Mouse (Mus musculus) kidney, embryonic 14.5 days (tissue): ENCODE data around the gene H2-DMb2. TPM values are rescaled to one million over a fixed set of nuclear protein-coding genes. Genes with fewer than 3 reads are reported as not detected.

Experiments
- ATAC-seq: fragments of 200-750 bp; cut with Nextera tagmentation; 2 replicates; pipeline ENCODE4 v1.8.0; 2017; ENCODE audit warnings: moderate number of reproducible peaks, mild to moderate bottlenecking, moderate TSS enrichment, moderate library complexity; ENCODE audit not compliant: low FRiP score, low TSS enrichment
- H3K27ac ChIP-seq: fragments of 300-500 bp; sonication (generic); 2 replicates; pipeline ENCODE4 v1.5.1; 2014; ENCODE audit warnings: low read depth, mild to moderate bottlenecking, low read length, moderate library complexity, mixed read lengths
- H3K27me3 ChIP-seq: fragments of 300-500 bp; sonication (generic); 2 replicates; pipeline ENCODE4 v1.6.1; 2014; ENCODE audit warnings: mild to moderate bottlenecking, low read length; ENCODE audit not compliant: control insufficient read depth, insufficient read depth
- H3K36me3 ChIP-seq: fragments of 300-500 bp; sonication (generic); 2 replicates; pipeline ENCODE4 v1.6.1; 2014; ENCODE audit warnings: low read length, mixed read lengths; ENCODE audit not compliant: control insufficient read depth, insufficient read depth
- H3K4me1 ChIP-seq: fragments of 300-500 bp; sonication (generic); 2 replicates; pipeline ENCODE4 v1.6.1; 2014; ENCODE audit warnings: low read length, mixed read lengths; ENCODE audit not compliant: control insufficient read depth, insufficient read depth
- H3K4me2 ChIP-seq: fragments of 300-500 bp; sonication (generic); replicated peaks from 2 replicates; pipeline ENCODE4 v1.6.1; 2014; ENCODE audit warnings: low read depth, mild to moderate bottlenecking, low read length
- H3K4me3 ChIP-seq: fragments of 300-500 bp; sonication (generic); 2 replicates; pipeline ENCODE4 v1.5.1; 2014; ENCODE audit warnings: mild to moderate bottlenecking, low read length
- H3K9ac ChIP-seq: fragments of 300-500 bp; sonication (generic); 2 replicates; pipeline ENCODE4 v1.6.1; 2014; ENCODE audit warnings: low read depth, mild to moderate bottlenecking, low read length, moderate library complexity
- H3K9me3 ChIP-seq: fragments of 300-500 bp; sonication (generic); 2 replicates; pipeline ENCODE4 v1.6.1; 2016; ENCODE audit warnings: low read length; ENCODE audit not compliant: control insufficient read depth
- WGBS: fragments of 180-500 bp; shearing (Covaris S2); extraction: QIAGEN DNeasy Blood & Tissue Kit; methylation state at CpG from one replicate; pipeline ENCODE4 v1.1.7; 2014; 5-methylcytosine and 5-hydroxymethylcytosine counted together
- polyA plus RNA-seq: library from polyadenylated mRNA; unstranded; fragments of >200 nt; fragmentation: Nextera tagmentation; extraction: Ambion mirVana; gene quantifications from 2 replicates; pipeline ENCODE4 v1.2.1, GENCODE M21; 2014

Gene H2-DMb2
- polyA plus RNA-seq, 1 experiment from 2014 or later: 21.9 TPM

DNA sequence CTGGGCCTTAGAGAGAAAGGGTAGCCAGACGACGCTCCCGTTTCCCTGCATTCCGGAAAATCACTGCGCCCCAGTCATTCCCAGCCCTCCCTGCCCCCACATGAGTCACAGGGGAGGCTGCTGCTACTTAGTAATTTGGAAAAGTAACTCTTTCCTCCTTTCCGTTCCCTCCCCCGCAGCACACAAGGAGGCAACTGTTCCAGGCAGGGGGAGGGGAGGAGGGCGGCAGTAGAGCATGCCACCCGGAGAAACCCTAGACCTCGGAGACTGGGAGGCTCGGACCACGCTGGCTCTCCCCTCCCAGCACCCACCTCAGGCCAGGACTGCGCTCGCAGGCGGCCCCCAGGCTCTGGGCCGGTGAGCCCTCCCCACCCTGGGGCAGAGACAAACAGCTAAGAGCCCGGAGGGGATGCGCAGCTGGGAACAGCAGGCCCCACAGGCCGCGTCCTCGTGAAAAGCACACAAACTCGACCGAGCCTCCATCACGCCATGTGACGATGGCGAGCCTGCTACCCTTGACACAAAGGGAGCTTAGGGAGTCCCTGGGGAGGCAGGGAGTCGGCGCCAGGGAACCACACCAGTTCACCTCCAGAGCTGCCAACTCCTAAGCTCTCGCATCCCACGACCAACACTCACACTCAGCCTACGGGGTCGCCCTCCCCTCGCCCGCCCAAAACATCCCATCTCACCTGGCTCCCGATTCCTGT, 21.8 kb upstream of the H2-DMb2 start:
- Histone ChIP-seq H3K4me1 (peaks cover 11% of the 10 kb centered on the region; the same call in 1 of the 2 replicates), H3K9ac (peak overlapping the region; percentile 98), H3K27me3 (no peaks in the 10 kb centered on the region), H3K4me3 (peak overlapping the region; percentile 92), H3K36me3 (peaks cover 27% of the 10 kb centered on the region), H3K9me3 (no peaks in the 10 kb centered on the region), H3K4me2 (peak overlapping the region; percentile 99), H3K27ac (peak overlapping the region; percentile 100)
- ATAC-seq: peak; percentile 63
- under 1% methylated on average over 28 of the region's 35 CpGs for WGBS

GRCm38 (mm10) chr17:34121879-34122187, 21.3 kb upstream of the H2-DMb2 start:
- Histone ChIP-seq H3K27me3 (no peaks in the 10 kb centered on the region), H3K36me3 (peaks cover 21% of the 10 kb centered on the region), H3K4me1 (peaks cover 8% of the 10 kb centered on the region; the same call in 1 of the 2 replicates), H3K4me3 (peak overlapping the region; percentile 92), H3K27ac (peak overlapping the region; percentile 100), H3K9me3 (no peaks in the 10 kb centered on the region), H3K9ac (peak overlapping the region; percentile 98), H3K4me2 (peak overlapping the region; percentile 99)
- no peak; the same call in 1 of the 2 replicates for ATAC-seq
- WGBS: 2% methylated on average over 7 of the region's 10 CpGs

- ATAC-seq: peak; percentile 50
- peak within 1 kb of the TSS; percentile 92 for H3K4me3 ChIP-seq
- no peaks in the 10 kb centered on the region for H3K9me3 ChIP-seq
- peaks cover 6% of the 10 kb centered on the region; the same call in 1 of the 2 replicates for H3K4me1 ChIP-seq
- peak within 1 kb of the TSS; percentile 99 for H3K4me2 ChIP-seq
- H3K36me3 ChIP-seq: peaks cover 16% of the 10 kb centered on the region
- no peaks in the 10 kb centered on the region for H3K27me3 ChIP-seq
- H3K27ac ChIP-seq: peak within 1 kb of the TSS; percentile 100
- H3K9ac ChIP-seq: peak within 1 kb of the TSS; percentile 98
- WGBS: under 1% methylated on average over 66 of the region's 75 CpGs
Observed at GRCm38 (mm10) chr17:34122188-34122984, 20.7 kb upstream of the H2-DMb2 start, which contains the start of gene Brd2. Gene Brd2 (minus strand): TSS chr17:34122634.

GRCm38 (mm10) chr17:34123111-34123510, 20.0 kb upstream of the H2-DMb2 start:
- H3K4me3 ChIP-seq: peak overlapping the region; percentile 92
- H3K36me3 ChIP-seq: peaks cover 9% of the 10 kb centered on the region; the same call in 1 of the 2 replicates
- ATAC-seq: no peak
- peak overlapping the region; percentile 98 for H3K9ac ChIP-seq
- no peaks in the 10 kb centered on the region for H3K27me3 ChIP-seq
- 2% methylated on average over 7 of the region's 7 CpGs for WGBS
- H3K27ac ChIP-seq: peak overlapping the region; percentile 100
- no peaks in the 10 kb centered on the region for H3K9me3 ChIP-seq
- peaks cover 13% of the 10 kb centered on the region for H3K4me1 ChIP-seq
- peak overlapping the region; percentile 99 for H3K4me2 ChIP-seq

DNA sequence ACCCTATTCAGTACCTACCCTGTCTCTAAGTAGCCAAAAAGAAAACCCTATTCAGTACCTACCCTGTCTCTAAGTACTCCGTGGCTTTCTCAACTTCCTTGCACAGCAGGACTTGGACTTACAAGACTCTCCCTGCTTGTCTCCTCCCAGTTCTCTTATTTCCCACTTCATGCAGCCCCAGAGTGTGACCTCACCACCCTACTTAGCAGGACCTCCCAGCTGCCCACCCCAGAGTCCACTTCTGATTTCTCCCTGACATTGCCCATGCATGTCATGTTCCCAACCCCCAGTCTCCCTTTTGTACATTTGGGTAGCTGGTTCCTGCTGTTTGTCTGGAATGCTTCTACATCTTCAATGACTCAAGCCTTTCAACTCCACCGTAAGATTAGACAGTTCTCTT, 19.6 kb upstream of the H2-DMb2 start:
- WGBS: 5% methylated on average over 2 of the region's 2 CpGs

DNA sequence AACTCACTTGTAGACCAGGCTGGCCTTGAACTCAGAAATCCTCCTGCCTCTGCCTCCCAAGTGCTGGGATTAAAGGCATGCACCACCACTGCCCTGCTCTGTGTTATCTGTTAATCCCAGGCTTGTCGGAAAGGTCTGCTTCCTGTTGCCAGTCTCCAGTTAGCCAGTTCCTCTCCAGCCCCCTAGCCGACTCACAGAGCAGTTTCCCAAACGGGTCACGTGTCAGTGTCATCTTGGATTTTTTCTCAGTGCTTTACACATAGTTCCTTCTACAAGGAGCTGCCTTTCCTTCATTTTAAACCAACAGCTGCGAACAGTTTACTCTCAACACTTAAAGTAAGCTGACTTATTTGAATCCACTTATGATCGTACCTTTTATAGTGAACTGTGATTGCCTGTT, 18.5 kb upstream of the H2-DMb2 start:
- no peak overlapping the region for H3K27ac ChIP-seq
- H3K4me3 ChIP-seq: no peak overlapping the region
- H3K27me3 ChIP-seq: no peaks in the 10 kb centered on the region
- peaks cover 15% of the 10 kb centered on the region for H3K4me1 ChIP-seq
- H3K9me3 ChIP-seq: no peaks in the 10 kb centered on the region
- no peak for ATAC-seq
- no peaks in the 10 kb centered on the region for H3K36me3 ChIP-seq
- no peak overlapping the region for H3K4me2 ChIP-seq
- H3K9ac ChIP-seq: no peak overlapping the region
- WGBS: 75% methylated on average over 6 of the region's 6 CpGs

More for the DNA sequence above, 19.6 kb upstream of the H2-DMb2 start:
- H3K36me3 ChIP-seq: peaks cover 5% of the 10 kb centered on the region; the same call in 1 of the 2 replicates
- no peaks in the 10 kb centered on the region for H3K27me3 ChIP-seq
- peak overlapping the region; percentile 99 for H3K4me2 ChIP-seq
- ATAC-seq: no peak
- H3K4me1 ChIP-seq: peaks cover 15% of the 10 kb centered on the region
- H3K9me3 ChIP-seq: no peaks in the 10 kb centered on the region
- peak overlapping the region; percentile 92 for H3K4me3 ChIP-seq
- H3K27ac ChIP-seq: peak overlapping the region; percentile 100
- peak overlapping the region; percentile 98 for H3K9ac ChIP-seq

- no peaks in the 10 kb centered on the region for H3K9me3 ChIP-seq
- H3K4me1 ChIP-seq: peaks cover 15% of the 10 kb centered on the region
- no peak overlapping the region for H3K4me3 ChIP-seq
- H3K9ac ChIP-seq: no peak overlapping the region
- no peaks in the 10 kb centered on the region for H3K36me3 ChIP-seq
- H3K4me2 ChIP-seq: no peak overlapping the region
- WGBS: 44% methylated on average over 9 of the region's 9 CpGs
- H3K27ac ChIP-seq: no peak overlapping the region
- H3K27me3 ChIP-seq: no peaks in the 10 kb centered on the region
- no peak for ATAC-seq
Observed at GRCm38 (mm10) chr17:34126826-34127420, 16.2 kb upstream of the H2-DMb2 start.

DNA sequence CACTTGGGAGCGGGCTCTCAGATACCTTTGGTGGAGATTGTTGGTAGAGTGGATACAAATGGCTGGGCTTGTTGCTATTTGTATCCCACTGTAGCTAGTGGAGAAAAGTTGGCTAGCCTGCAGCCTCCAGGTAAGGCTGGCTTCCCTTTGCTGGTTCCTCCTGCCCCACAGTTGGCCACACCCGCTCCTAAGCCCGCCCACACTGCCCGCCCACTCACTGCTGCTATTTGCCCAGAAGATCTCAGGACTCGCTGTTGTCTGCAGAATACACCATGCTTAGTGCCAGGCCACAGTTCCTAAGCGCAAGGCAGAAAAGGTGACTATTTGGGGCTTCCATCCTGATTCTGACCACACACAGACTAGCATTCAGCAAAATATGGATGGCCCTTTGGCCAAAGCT, 15.6 kb upstream of the H2-DMb2 start:
- Histone ChIP-seq H3K4me2 (no peak overlapping the region), H3K36me3 (no peaks in the 10 kb centered on the region), H3K4me1 (peaks cover 15% of the 10 kb centered on the region), H3K27ac (no peak overlapping the region), H3K27me3 (no peaks in the 10 kb centered on the region), H3K9me3 (no peaks in the 10 kb centered on the region), H3K4me3 (no peak overlapping the region), H3K9ac (no peak overlapping the region)
- 27% methylated on average over 6 of the region's 6 CpGs for WGBS
- ATAC-seq: 0 out of 2 replicates have a peak, but pooled peaks have one; percentile 18
